Mouse (Mus musculus) ES-Bruce4 (cell line): ENCODE measurements around the gene Prkd2.

Experiments
- CTCF ChIP-seq: IDR thresholded peaks from one replicate; pipeline ENCODE4 v1.8.1; 2011; ENCODE audit warnings: low read depth, low read length
- EP300 ChIP-seq: IDR thresholded peaks from 2 replicates; pipeline ENCODE4 v1.6.1; 2011; ENCODE audit warnings: low read depth, low read length; ENCODE audit not compliant: insufficient read depth

DNA sequence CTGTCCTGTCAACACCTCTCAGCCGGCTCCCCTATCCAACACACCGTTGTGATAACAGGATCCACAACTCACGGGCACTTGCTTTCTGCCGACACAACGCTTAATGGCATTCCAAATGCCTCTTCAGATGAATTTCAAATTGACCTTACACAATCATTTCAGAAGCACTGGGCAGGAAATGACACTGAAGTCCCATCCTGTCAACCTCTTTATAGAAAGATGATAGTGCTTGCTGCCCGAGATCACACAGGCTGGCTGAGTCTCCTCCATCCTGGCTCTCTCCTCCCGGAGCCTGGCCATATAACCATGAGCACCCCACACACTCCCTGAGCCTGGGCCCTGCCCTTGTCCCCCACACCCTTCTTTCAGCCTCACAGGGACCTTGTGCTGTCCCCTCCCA lies 65.1 kb downstream of the Prkd2 start:
- TF ChIP-seq EP300 (no peak), CTCF (no peak)
